Mouse (Mus musculus) cortical plate, adult 2 months (tissue): ENCODE data around the gene Plet1. TPM values are rescaled to one million over a fixed set of nuclear protein-coding genes. Genes with fewer than 3 reads are reported as not detected.
A peak's percentile ranks its signal among the peaks of the same experiment; 100 is the strongest.

Source experiments
- H3K27ac ChIP-seq: fragments of 200-500 bp; 2 replicates; pipeline ENCODE4 v1.5.1; 2012; ENCODE audit warnings: low read length, control low read depth, inconsistent platforms; ENCODE audit not compliant: insufficient read depth
- H3K4me1 ChIP-seq: fragments of 200-500 bp; 2 replicates; pipeline ENCODE4 v1.6.1; 2011; ENCODE audit warnings: low read length; ENCODE audit not compliant: control insufficient read depth, insufficient read depth
- H3K4me3 ChIP-seq: fragments of 200-500 bp; 2 replicates; pipeline ENCODE4 v1.5.1; 2011; ENCODE audit warnings: mild to moderate bottlenecking, low read length, control low read depth; ENCODE audit not compliant: insufficient read depth
- CTCF ChIP-seq: fragments of 200-500 bp; IDR thresholded peaks from 2 replicates; pipeline ENCODE4 v1.5.1; 2011; ENCODE audit warnings: mild to moderate bottlenecking, control low read depth, low read length; ENCODE audit not compliant: insufficient read depth; ENCODE audit errors: extremely low read depth
- POLR2A ChIP-seq: fragments of 200-500 bp; IDR thresholded peaks from 2 replicates; pipeline ENCODE4 v1.6.1; 2011; ENCODE audit warnings: mild to moderate bottlenecking, low read length, control low read depth; ENCODE audit not compliant: insufficient read depth; ENCODE audit errors: extremely low read depth
- polyA plus RNA-seq: library from polyadenylated mRNA; depleted of rRNA; stranded (reverse); fragments of >200 nt; gene quantifications from 2 replicates; pipeline ENCODE4 v1.2.3, GENCODE M21; 2012; rRNA removed

The Plet1 gene
- polyA plus RNA-seq = 0.09 and 0.13 TPM in 2 replicates

DNA sequence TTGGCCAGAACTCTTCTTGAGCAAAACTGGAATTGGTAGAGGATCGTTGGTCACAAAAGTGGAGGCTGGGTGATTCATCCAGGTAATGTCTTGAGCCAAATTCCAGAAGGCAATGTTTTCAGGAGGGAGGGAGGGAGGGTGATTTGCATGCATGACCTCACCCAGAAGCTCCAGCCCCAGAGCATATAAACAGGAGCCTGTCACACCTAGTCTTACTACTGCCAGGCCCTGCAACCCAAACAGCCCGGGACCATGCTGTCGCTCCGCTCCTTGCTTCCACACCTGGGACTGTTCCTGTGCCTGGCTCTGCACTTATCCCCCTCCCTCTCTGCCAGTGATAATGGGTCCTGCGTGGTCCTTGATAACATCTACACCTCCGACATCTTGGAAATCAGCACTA lies at the start of gene Plet1:
TSS of gene Plet1 (plus strand) at position 215 of the 400 bp plus-strand sequence.
- TF ChIP-seq CTCF = no peak
- no peak for TF ChIP-seq POLR2A

DNA sequence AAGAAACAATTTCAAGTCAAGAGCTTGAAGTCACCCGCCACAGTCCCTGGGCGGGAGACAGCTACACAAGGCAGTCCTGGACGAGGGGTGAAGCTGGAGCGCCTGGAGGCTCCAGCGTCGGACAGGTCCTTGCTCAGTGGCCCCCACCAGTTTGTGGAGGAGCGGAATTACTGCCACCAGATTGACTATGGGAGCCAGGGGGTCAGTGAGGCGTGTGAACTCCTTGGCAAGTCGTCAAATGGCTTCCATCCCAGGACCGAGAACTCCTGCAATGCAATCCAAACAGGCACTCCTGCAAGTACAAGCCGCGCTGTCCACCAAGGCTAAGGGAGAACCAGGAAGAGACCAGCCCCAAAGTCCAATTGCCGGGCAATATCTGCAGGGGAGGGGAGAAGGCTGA lies 45.3 kb upstream of the Plet1 start:
- H3K4me3 ChIP-seq = no peak overlapping the region
- H3K4me1 ChIP-seq = no peaks in the 10 kb centered on the region
- H3K27ac ChIP-seq = no peak overlapping the region
- no peak for TF ChIP-seq POLR2A
- no peak for TF ChIP-seq CTCF

More for the DNA sequence above, at the start of gene Plet1:
- Histone ChIP-seq H3K4me3 (no peak within 1 kb of the TSS), H3K4me1 (no peaks in the 10 kb centered on the region), H3K27ac (no peak within 1 kb of the TSS)

DNA sequence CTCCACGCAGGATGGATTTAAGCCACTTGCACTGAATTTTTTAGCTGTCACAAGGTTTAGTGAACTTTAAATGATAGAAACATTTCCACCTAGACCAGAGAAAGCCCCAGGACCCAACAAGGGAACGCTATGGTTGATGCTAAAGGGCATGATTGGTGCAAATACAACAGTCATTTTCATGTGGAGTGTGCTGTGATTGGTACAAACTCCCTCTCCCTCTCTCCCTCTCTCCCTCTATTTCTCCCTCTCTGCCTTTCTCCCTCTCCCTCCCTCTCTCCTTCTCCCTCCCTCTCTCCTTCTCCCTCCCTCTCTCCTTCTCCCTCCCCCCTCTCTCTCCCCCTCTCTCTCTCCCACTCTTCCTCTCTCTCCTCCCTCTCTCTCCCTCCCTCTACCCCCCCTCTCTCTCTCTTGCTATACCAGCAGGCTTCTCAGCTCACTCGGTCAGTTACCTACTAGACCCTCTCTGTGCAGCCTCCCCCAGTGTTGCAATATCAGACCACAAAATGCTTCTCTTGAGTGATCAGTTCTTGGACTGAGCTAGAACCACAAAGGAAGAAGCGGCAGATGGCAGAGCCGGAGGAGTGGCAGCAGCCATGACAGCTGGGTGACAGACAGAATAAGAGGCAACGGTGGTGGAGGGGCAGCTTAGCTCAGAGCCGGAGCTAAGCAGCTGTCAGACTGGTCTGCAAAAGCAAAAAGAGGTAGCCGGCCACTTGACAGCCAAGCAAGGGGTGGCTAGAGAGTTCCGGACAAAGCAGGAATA lies 42.7 kb upstream of the Plet1 start:
- Histone ChIP-seq H3K4me3 (peak overlapping the region; percentile 2), H3K4me1 (no peaks in the 10 kb centered on the region), H3K27ac (peak overlapping the region; percentile 15; the same call in 1 of the 2 replicates)
- TF ChIP-seq POLR2A (no peak), CTCF (no peak)

DNA sequence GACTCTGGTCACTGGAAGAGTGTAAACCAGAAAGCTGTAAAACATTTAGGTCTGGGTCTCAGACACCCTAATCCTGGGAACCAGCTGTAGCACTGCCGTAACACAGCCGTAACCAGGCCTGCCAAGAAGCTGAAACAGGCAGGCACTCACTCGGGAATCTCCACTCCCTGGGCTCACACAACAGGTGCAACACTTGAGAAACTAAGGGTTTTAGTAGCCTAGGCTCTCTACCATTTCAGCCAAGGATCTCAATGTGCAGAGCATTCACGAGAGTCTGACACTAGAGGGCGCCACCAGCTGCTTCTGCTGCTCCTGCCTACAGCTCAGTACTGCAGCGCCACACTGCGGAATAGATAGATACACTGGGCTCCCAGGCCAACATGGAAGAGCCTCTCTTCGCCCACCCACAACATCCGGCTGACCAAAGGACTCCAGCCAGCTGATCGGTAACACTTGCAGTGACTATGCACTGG lies 42.0 kb upstream of the Plet1 start:
- Histone ChIP-seq H3K4me3 (peak overlapping the region; percentile 2; the same call in 1 of the 2 replicates), H3K27ac (0 out of 2 replicates have a peak overlapping the region, but pooled peaks have one; percentile 15), H3K4me1 (no peaks in the 10 kb centered on the region)
- TF ChIP-seq CTCF (peak; percentile 99), POLR2A (no peak)

DNA sequence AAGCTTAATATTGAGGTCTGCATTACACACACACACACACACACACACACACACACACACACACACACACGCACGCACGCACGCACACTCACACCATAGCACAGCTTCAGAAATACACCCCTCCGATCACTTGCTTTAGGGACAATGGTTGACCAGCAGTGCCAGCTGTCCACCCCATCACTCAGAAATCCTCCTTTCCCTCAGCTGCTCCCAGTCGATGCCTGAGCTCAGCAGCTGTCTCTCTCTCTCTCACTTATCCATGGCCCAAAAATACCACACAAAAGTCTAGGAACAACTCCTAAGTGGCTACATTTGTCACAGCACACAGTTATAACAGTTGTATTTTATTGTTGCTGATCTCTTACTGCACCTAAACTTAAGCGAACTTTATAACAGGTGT lies 36.7 kb upstream of the Plet1 start:
- TF ChIP-seq POLR2A (no peak), CTCF (no peak)
- no peaks in the 10 kb centered on the region for H3K4me1 ChIP-seq
- no peak overlapping the region for H3K27ac ChIP-seq
- no peak overlapping the region for H3K4me3 ChIP-seq

DNA sequence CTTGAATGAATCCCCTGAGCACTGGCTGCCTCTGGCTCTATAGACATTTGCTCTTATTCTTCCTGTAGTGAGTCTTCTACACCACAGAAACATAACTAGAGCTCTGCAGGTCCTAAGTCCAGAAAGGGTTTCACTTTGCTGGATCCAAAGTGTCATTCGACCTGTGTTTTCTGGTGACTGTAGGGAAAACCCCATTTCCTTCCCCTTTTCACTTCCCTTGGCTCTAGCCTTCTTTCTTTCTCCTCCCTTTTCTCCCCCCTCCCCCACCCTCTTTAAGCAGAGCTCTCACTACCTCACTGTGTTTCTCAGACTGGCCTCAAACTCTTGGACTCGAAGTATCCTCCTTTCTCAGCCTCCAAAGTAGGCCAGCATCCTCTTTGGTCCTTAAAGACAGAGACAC lies 34.8 kb upstream of the Plet1 start:
- no peak overlapping the region for H3K27ac ChIP-seq
- no peak for TF ChIP-seq POLR2A
- TF ChIP-seq CTCF = no peak
- no peak overlapping the region for H3K4me3 ChIP-seq
- H3K4me1 ChIP-seq = no peaks in the 10 kb centered on the region

DNA sequence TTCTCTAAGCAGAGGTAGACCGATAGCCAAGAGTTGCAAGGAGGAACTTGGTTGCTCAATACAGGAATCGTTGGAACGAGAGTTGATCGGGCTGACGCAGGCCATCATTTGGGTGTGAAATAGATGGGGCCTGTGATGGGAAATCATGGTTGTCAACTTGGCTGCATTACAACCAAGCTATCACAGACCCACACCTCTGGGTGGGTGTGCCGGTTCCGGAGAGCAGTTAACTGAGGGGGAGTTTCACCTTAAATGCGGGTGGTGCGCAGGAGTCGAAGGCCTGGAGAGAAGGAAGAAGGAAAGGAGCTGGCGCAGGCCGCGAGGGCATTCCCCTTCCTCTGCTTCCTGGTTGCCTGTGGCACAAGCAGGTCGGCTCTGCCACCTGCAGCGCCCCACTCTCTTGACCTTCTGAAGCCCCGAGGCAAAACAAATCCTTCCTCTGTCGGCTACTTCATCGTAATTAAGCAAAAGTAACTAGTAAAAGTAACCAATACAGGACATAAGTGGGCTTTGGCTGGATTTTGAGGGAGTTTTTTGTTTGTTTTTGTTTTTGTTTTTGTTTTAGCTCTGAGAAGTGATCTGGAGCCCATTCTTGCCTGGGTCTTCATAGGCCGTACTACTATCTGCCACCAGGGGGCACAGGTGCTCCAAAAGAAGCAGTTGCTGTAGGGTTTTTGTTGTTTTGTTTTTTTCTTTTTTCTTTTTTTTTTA lies 31.7 kb upstream of the Plet1 start:
- H3K4me3 ChIP-seq = no peak overlapping the region
- H3K27ac ChIP-seq = no peak overlapping the region
- H3K4me1 ChIP-seq = no peaks in the 10 kb centered on the region
- peak; percentile 79 for TF ChIP-seq CTCF
- no peak for TF ChIP-seq POLR2A

DNA sequence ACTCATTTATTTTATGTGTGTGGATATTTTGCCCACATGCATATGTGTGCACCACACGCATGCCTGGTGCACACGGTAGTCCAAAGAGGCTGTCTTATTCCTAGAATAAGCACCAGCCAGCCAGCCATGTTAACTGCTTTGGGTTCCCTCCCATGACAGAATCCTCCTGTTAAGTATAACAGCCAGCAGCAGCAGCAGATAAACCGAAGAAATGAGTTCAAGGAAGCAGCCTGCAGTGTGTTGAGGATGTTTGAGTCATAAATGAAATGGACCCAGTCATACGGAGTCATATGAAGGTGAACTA lies 31.2 kb upstream of the Plet1 start:
- TF ChIP-seq POLR2A (no peak), CTCF (no peak)
- Histone ChIP-seq H3K4me1 (no peaks in the 10 kb centered on the region), H3K4me3 (no peak overlapping the region), H3K27ac (no peak overlapping the region)

DNA sequence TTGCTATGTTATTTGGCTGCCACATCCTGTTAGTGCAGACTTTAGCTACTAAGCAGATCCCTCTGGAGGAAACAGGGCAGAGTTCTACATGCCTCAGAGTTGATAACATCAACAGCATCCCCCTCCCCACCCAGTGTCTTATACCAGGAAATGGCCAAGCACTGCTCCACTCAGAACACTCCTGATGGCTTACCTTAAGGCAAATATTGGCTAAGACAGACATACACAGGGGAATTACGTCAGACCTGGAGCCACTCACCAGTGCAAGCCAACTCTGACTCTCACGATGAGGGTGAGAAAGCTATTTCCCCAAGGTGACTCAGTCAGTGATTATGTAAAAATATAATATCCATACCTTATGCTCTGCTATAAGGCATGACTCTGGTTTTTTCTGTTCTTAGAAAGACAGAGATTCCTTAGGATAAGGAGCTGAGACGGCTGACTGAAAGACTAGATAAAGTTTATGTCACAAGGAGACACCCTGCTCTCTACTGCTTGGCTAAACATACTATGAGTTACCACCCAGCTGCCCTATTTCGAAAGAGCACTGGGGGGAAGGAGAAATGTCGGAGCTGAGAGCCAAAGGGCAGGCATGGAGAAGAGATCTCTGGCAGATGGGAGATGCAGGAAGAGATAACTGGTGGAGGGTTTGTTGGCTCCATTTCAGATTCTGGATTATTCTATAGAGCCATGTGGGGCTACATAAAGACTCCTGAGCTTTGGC lies 23.8 kb upstream of the Plet1 start:
- no peak overlapping the region for H3K27ac ChIP-seq
- TF ChIP-seq CTCF = no peak
- TF ChIP-seq POLR2A = no peak
- no peaks in the 10 kb centered on the region for H3K4me1 ChIP-seq
- no peak overlapping the region for H3K4me3 ChIP-seq
